Mouse (Mus musculus) hindbrain, postnatal 0 days (tissue): Measurements from ENCODE around the gene Dennd4b. TPM values are rescaled to one million over a fixed set of nuclear protein-coding genes. Genes with fewer than 3 reads are reported as not detected.
"Not testable (repeated sequence)": the region's sequence is repeated elsewhere in the genome, so short reads cannot be mapped to it uniquely, and the experiment has no call there.

Experiments used
- ATAC-seq: fragments of 200-750 bp; cut with Nextera tagmentation; 2 replicates; pipeline ENCODE4 v1.8.0; 2017; ENCODE audit warnings: mild to moderate bottlenecking, moderate TSS enrichment, moderate library complexity
- DNase-seq: peaks from one replicate; pipeline ENCODE4 v3.0.0-alpha.2; 2015; ENCODE audit warnings: low spot score
- H3K27ac ChIP-seq: fragments of 300-500 bp; sonication (generic); 2 replicates; pipeline ENCODE4 v1.5.1; 2014; ENCODE audit warnings: mild to moderate bottlenecking
- H3K27me3 ChIP-seq: fragments of 300-500 bp; sonication (generic); 2 replicates; pipeline ENCODE4 v1.6.1; 2014; ENCODE audit warnings: low read length, mixed read lengths; ENCODE audit not compliant: insufficient read depth
- H3K36me3 ChIP-seq: fragments of 300-500 bp; sonication (generic); 2 replicates; pipeline ENCODE4 v1.6.1; 2014; ENCODE audit warnings: low read length, mixed read lengths; ENCODE audit not compliant: insufficient read depth
- H3K4me1 ChIP-seq: fragments of 300-500 bp; sonication (generic); 2 replicates; pipeline ENCODE4 v1.6.1; 2014; ENCODE audit warnings: antibody characterized with exemption, low read length, mixed read lengths; ENCODE audit not compliant: insufficient read depth
- H3K4me2 ChIP-seq: fragments of 300-500 bp; sonication (generic); 2 replicates; pipeline ENCODE4 v1.6.1; 2014; ENCODE audit warnings: low read depth, mild to moderate bottlenecking, low read length, moderate library complexity, mixed read lengths
- H3K4me3 ChIP-seq: fragments of 300-500 bp; sonication (generic); 2 replicates; pipeline ENCODE4 v1.5.1; 2014; ENCODE audit warnings: low read length
- H3K9ac ChIP-seq: fragments of 300-500 bp; sonication (generic); replicated peaks from 2 replicates; pipeline ENCODE4 v1.6.1; 2014; ENCODE audit warnings: mild to moderate bottlenecking, low read length, moderate library complexity, mixed read lengths
- H3K9me3 ChIP-seq: fragments of 300-500 bp; sonication (generic); 2 replicates; pipeline ENCODE4 v1.6.1; 2016; ENCODE audit warnings: low read length, mixed read lengths
- CTCF ChIP-seq: IDR thresholded peaks from 2 replicates; pipeline ENCODE4 v1.5.1; 2016; ENCODE audit warnings: antibody characterized with exemption, control low read depth, low read depth
- WGBS: fragments of 180-500 bp; shearing (Covaris S2); extraction: QIAGEN DNeasy Blood & Tissue Kit; methylation state at CpG from one replicate; pipeline ENCODE4 v1.1.7; 2014; 5-methylcytosine and 5-hydroxymethylcytosine counted together
- polyA plus RNA-seq: library from polyadenylated mRNA; unstranded; fragments of >200 nt; fragmentation: Nextera tagmentation; extraction: Ambion mirVana; gene quantifications from 2 replicates; pipeline ENCODE4 v1.2.1, GENCODE M21; 2015
- total RNA-seq: library from RNA; depleted of rRNA; stranded (reverse); fragments of >200 nt; gene quantifications from 2 replicates; pipeline ENCODE4 v1.2.3, GENCODE M21; 2014

The Dennd4b gene
- total and polyA plus RNA-seq, 2 experiments from 2014 or later, result 5.9 to 38.8 TPM

- H3K27me3 ChIP-seq, result no peaks in the 10 kb centered on the region
- H3K9ac ChIP-seq, result no peak overlapping the region
- ATAC-seq, result peak; percentile 41
- no peak overlapping the region for H3K4me2 ChIP-seq
- no peak for TF ChIP-seq CTCF
- no peak overlapping the region for H3K27ac ChIP-seq
- H3K9me3 ChIP-seq, result no peaks in the 10 kb centered on the region
- 91% methylated on average over 9 of the region's 9 CpGs for WGBS
- no peak overlapping the region for H3K4me3 ChIP-seq
- H3K36me3 ChIP-seq, result peaks cover 47% of the 10 kb centered on the region
- no peak for DNase-seq
- no peaks in the 10 kb centered on the region for H3K4me1 ChIP-seq
These were observed 14.2 kb downstream of the Dennd4b start for GRCm38 (mm10) chr3:90279216-90279615.

- no peak overlapping the region for H3K9ac ChIP-seq
- DNase-seq (no peak), ATAC-seq (no peak)
- no peaks in the 10 kb centered on the region for H3K27me3 ChIP-seq
- no peaks in the 10 kb centered on the region for H3K4me1 ChIP-seq
- H3K27ac ChIP-seq, result no peak overlapping the region
- no peak overlapping the region for H3K4me2 ChIP-seq
- no peak for TF ChIP-seq CTCF
- H3K36me3 ChIP-seq, result peaks cover 46% of the 10 kb centered on the region
- H3K9me3 ChIP-seq, result no peaks in the 10 kb centered on the region
- 93% methylated on average over 7 of the region's 7 CpGs for WGBS
- no peak overlapping the region for H3K4me3 ChIP-seq
These were observed 14.8 kb downstream of the Dennd4b start for GRCm38 (mm10) chr3:90279743-90280142.

GRCm38 (mm10) chr3:90280708-90281107, 15.7 kb downstream of the Dennd4b start:
- 85% methylated on average over 9 of the region's 9 CpGs for WGBS
- TF ChIP-seq CTCF, result no peak

GRCm38 (mm10) chr3:90284150-90284549, 19.2 kb downstream of the Dennd4b start:
- no peak overlapping the region for H3K4me3 ChIP-seq
- ATAC-seq, result no peak
- no peak for TF ChIP-seq CTCF
- H3K36me3 ChIP-seq, result peaks cover 13% of the 10 kb centered on the region
- 96% methylated on average over 2 of the region's 2 CpGs for WGBS
- H3K27ac ChIP-seq, result no peak overlapping the region
- H3K9ac ChIP-seq, result no peak overlapping the region
- H3K4me2 ChIP-seq, result no peak overlapping the region
- H3K4me1 ChIP-seq, result no peaks in the 10 kb centered on the region
- no peaks in the 10 kb centered on the region for H3K9me3 ChIP-seq
- DNase-seq, result no peak
- H3K27me3 ChIP-seq, result no peaks in the 10 kb centered on the region

More at GRCm38 (mm10) chr3:90280708-90281107, 15.7 kb downstream of the Dennd4b start:
- no peak for DNase-seq
- no peak for ATAC-seq
- Histone ChIP-seq H3K4me1 (no peaks in the 10 kb centered on the region), H3K9ac (no peak overlapping the region), H3K4me2 (no peak overlapping the region), H3K9me3 (no peaks in the 10 kb centered on the region), H3K4me3 (no peak overlapping the region), H3K36me3 (peaks cover 38% of the 10 kb centered on the region), H3K27ac (no peak overlapping the region), H3K27me3 (no peaks in the 10 kb centered on the region)

DNA sequence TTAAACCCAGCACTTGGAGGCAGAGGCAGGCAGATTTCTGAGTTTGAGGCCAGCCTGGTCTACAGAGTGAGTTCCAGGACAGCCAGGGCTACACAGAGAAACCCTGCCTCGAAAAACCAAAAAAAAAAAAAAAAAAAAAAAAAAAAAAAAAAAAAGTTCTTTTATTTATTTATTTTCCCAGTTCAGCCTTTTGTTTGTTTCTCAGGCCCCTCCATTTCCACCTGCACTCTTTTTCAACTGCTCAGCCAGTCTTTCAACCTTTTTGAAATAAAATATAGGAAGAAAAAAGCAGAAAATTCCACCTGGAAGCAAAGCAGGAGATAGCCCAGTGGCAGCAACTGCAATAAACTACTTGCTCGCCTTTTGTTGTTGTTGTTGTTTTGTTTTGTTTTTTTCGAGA, 24.4 kb downstream of the Dennd4b start:
- H3K4me2 ChIP-seq, ATAC-seq, H3K4me1 ChIP-seq, H3K9ac ChIP-seq, H3K36me3 ChIP-seq, H3K27ac ChIP-seq, H3K27me3 ChIP-seq, H3K9me3 ChIP-seq, DNase-seq, H3K4me3 ChIP-seq: not testable (repeated sequence)
- 67% methylated on average over 3 of the region's 3 CpGs for WGBS

GRCm38 (mm10) chr3:90290602-90291001, 25.6 kb downstream of the Dennd4b start:
- no peaks in the 10 kb centered on the region for H3K9me3 ChIP-seq
- H3K4me1 ChIP-seq, result peaks cover 12% of the 10 kb centered on the region; the same call in 1 of the 2 replicates
- ATAC-seq (no peak), DNase-seq (peak; percentile 21)
- TF ChIP-seq CTCF, result no peak
- no peak overlapping the region for H3K4me2 ChIP-seq
- H3K36me3 ChIP-seq, result no peaks in the 10 kb centered on the region
- H3K4me3 ChIP-seq, result no peak overlapping the region
- H3K27ac ChIP-seq, result no peak overlapping the region
- H3K27me3 ChIP-seq, result no peaks in the 10 kb centered on the region
- no peak overlapping the region for H3K9ac ChIP-seq
- 88% methylated on average over 1 of the region's 1 CpGs for WGBS

GRCm38 (mm10) chr3:90291982-90292344, 27.0 kb downstream of the Dennd4b start:
- no peaks in the 10 kb centered on the region for H3K27me3 ChIP-seq
- H3K4me2 ChIP-seq, result peak overlapping the region; percentile 63
- no peaks in the 10 kb centered on the region for H3K36me3 ChIP-seq
- H3K4me3 ChIP-seq, result peak overlapping the region; percentile 80
- H3K9ac ChIP-seq, result peak overlapping the region; percentile 56
- no peaks in the 10 kb centered on the region for H3K9me3 ChIP-seq
- WGBS, result 37% methylated on average over 2 of the region's 2 CpGs
- peak overlapping the region; percentile 95 for H3K27ac ChIP-seq
- TF ChIP-seq CTCF, result no peak
- ATAC-seq (no peak), DNase-seq (no peak)
- peaks cover 12% of the 10 kb centered on the region; the same call in 1 of the 2 replicates for H3K4me1 ChIP-seq
